Mouse (Mus musculus) testis, postnatal 10 days (tissue): ENCODE data around the gene 1700001C19Rik.
A peak's percentile ranks its signal among the peaks of the same experiment; 100 is the strongest.

Source experiments
- DNase-seq: peaks from one replicate; pipeline ENCODE4 v3.0.0; 2021; ENCODE audit warnings: low spot score

1700001C19Rik gene

GRCm38 (mm10) chr17:47436907-47437547, at the start of gene 1700001C19Rik:
1700001C19Rik (minus strand) TSS chr17:47437376.
- no peak for DNase-seq

- no peak for DNase-seq
Measured at GRCm38 (mm10) chr17:47485791-47486190, 48.6 kb upstream of the 1700001C19Rik start.

GRCm38 (mm10) chr17:47484993-47485392, 47.8 kb upstream of the 1700001C19Rik start:
- DNase-seq, result no peak

- DNase-seq, result no peak
Measured at GRCm38 (mm10) chr17:47484241-47484921, 47.2 kb upstream of the 1700001C19Rik start.

GRCm38 (mm10) chr17:47482401-47482800, 45.2 kb upstream of the 1700001C19Rik start:
- peak; percentile 91 for DNase-seq

GRCm38 (mm10) chr17:47479887-47480286, 42.7 kb upstream of the 1700001C19Rik start:
- no peak for DNase-seq

- peak; percentile 62 for DNase-seq
Measured at GRCm38 (mm10) chr17:47475714-47476113, 38.5 kb upstream of the 1700001C19Rik start.

- no peak for DNase-seq
Measured at GRCm38 (mm10) chr17:47475181-47475580, 38.0 kb upstream of the 1700001C19Rik start.

- no peak for DNase-seq
Measured at GRCm38 (mm10) chr17:47474250-47474649, 37.1 kb upstream of the 1700001C19Rik start.

- DNase-seq, result peak; percentile 77
Measured at GRCm38 (mm10) chr17:47473434-47473974, 36.3 kb upstream of the 1700001C19Rik start.

- DNase-seq, result no peak
Measured at GRCm38 (mm10) chr17:47472435-47473350, 35.5 kb upstream of the 1700001C19Rik start.

- DNase-seq, result no peak
Measured at GRCm38 (mm10) chr17:47470686-47471085, 33.5 kb upstream of the 1700001C19Rik start.

- no peak for DNase-seq
Measured at GRCm38 (mm10) chr17:47470121-47470520, 32.9 kb upstream of the 1700001C19Rik start.

- no peak for DNase-seq
Measured at GRCm38 (mm10) chr17:47469642-47470041, 32.5 kb upstream of the 1700001C19Rik start.

GRCm38 (mm10) chr17:47468466-47468865, 31.3 kb upstream of the 1700001C19Rik start:
- peak; percentile 71 for DNase-seq

- DNase-seq, result no peak
Measured at GRCm38 (mm10) chr17:47468063-47468462, 30.9 kb upstream of the 1700001C19Rik start.

- no peak for DNase-seq
Measured at GRCm38 (mm10) chr17:47467659-47468058, 30.5 kb upstream of the 1700001C19Rik start.

GRCm38 (mm10) chr17:47466284-47466683, 29.1 kb upstream of the 1700001C19Rik start:
- no peak for DNase-seq

GRCm38 (mm10) chr17:47465016-47465415, 27.8 kb upstream of the 1700001C19Rik start:
- no peak for DNase-seq

GRCm38 (mm10) chr17:47464248-47464965, 27.2 kb upstream of the 1700001C19Rik start:
- DNase-seq, result no peak

GRCm38 (mm10) chr17:47462728-47463388, 25.7 kb upstream of the 1700001C19Rik start:
- DNase-seq, result no peak
